Mouse (Mus musculus) stomach, embryonic 16.5 days (tissue): ENCODE measurements around the gene Nfe2l2. TPM values are rescaled to one million over a fixed set of nuclear protein-coding genes. Genes with fewer than 3 reads are reported as not detected.
"Not testable (repeated sequence)": the region's sequence is repeated elsewhere in the genome, so short reads cannot be mapped to it uniquely, and the experiment has no call there.

ENCODE experiments used
- ATAC-seq: fragments of 200-750 bp; cut with Nextera tagmentation; 2 replicates; pipeline ENCODE4 v1.8.0; 2017; ENCODE audit warnings: moderate number of reproducible peaks, moderate TSS enrichment; ENCODE audit not compliant: insufficient read depth, low FRiP score
- H3K27ac ChIP-seq: fragments of 300-500 bp; sonication (generic); 2 replicates; pipeline ENCODE4 v1.5.1; 2014; ENCODE audit warnings: low read length
- H3K27me3 ChIP-seq: fragments of 300-500 bp; sonication (generic); 2 replicates; pipeline ENCODE4 v1.6.1; 2014; ENCODE audit warnings: low read length, control low read depth, mixed read lengths; ENCODE audit not compliant: control insufficient read depth, insufficient read depth
- H3K36me3 ChIP-seq: fragments of 300-500 bp; sonication (generic); 2 replicates; pipeline ENCODE4 v1.6.1; 2014; ENCODE audit warnings: low read length; ENCODE audit not compliant: control insufficient read depth, insufficient read depth
- H3K4me1 ChIP-seq: fragments of 300-500 bp; sonication (generic); 2 replicates; pipeline ENCODE4 v1.6.1; 2014; ENCODE audit warnings: low read length, control low read depth, mixed read lengths; ENCODE audit not compliant: control insufficient read depth, insufficient read depth
- H3K4me2 ChIP-seq: fragments of 300-500 bp; sonication (generic); 2 replicates; pipeline ENCODE4 v1.6.1; 2014; ENCODE audit warnings: low read depth, low read length, mixed read lengths
- H3K4me3 ChIP-seq: fragments of 300-500 bp; sonication (generic); replicated peaks from 2 replicates; pipeline ENCODE4 v1.5.1; 2014; ENCODE audit warnings: mild to moderate bottlenecking, low read length
- H3K9ac ChIP-seq: fragments of 300-500 bp; sonication (generic); 2 replicates; pipeline ENCODE4 v1.6.1; 2014; ENCODE audit warnings: low read length
- H3K9me3 ChIP-seq: fragments of 300-500 bp; sonication (generic); replicated peaks from 2 replicates; pipeline ENCODE4 v1.6.1; 2016; ENCODE audit warnings: low read length, control low read depth; ENCODE audit not compliant: control insufficient read depth
- WGBS: fragments of 180-500 bp; shearing (Covaris S2); extraction: QIAGEN DNeasy Blood & Tissue Kit; methylation state at CpG from one replicate; pipeline ENCODE4 v1.1.7; 2014; 5-methylcytosine and 5-hydroxymethylcytosine counted together
- polyA plus RNA-seq: library from polyadenylated mRNA; unstranded; fragments of >200 nt; fragmentation: Nextera tagmentation; extraction: Ambion mirVana; gene quantifications from 2 replicates; pipeline ENCODE4 v1.2.1, GENCODE M21; 2015

The Nfe2l2 gene
- polyA plus RNA-seq, 1 experiment from 2014 or later, result 128 TPM

GRCm38 (mm10) chr2:75645251-75645650 is 59.2 kb downstream of the Nfe2l2 start:
- H3K4me2 ChIP-seq, result no peak overlapping the region
- H3K36me3 ChIP-seq, result no peaks in the 10 kb centered on the region
- no peak overlapping the region for H3K27ac ChIP-seq
- peaks cover 6% of the 10 kb centered on the region; the same call in 1 of the 2 replicates for H3K4me1 ChIP-seq
- WGBS, result 93% methylated on average over 12 of the region's 12 CpGs
- no peaks in the 10 kb centered on the region; the same call in 1 of the 2 replicates for H3K9me3 ChIP-seq
- H3K9ac ChIP-seq, result no peak overlapping the region
- no peaks in the 10 kb centered on the region for H3K27me3 ChIP-seq
- no peak overlapping the region for H3K4me3 ChIP-seq
- no peak for ATAC-seq

GRCm38 (mm10) chr2:75643950-75644349 is 60.5 kb downstream of the Nfe2l2 start:
- Histone ChIP-seq H3K27ac (no peak overlapping the region), H3K4me1 (peaks cover 6% of the 10 kb centered on the region; the same call in 1 of the 2 replicates), H3K4me3 (no peak overlapping the region), H3K27me3 (no peaks in the 10 kb centered on the region), H3K9ac (no peak overlapping the region), H3K36me3 (no peaks in the 10 kb centered on the region), H3K9me3 (no peaks in the 10 kb centered on the region; the same call in 1 of the 2 replicates), H3K4me2 (no peak overlapping the region)
- no peak for ATAC-seq
- WGBS, result 76% methylated on average over 6 of the region's 6 CpGs

GRCm38 (mm10) chr2:75642795-75643550 is 61.5 kb downstream of the Nfe2l2 start:
- H3K4me1 ChIP-seq, result peaks cover 6% of the 10 kb centered on the region; the same call in 1 of the 2 replicates
- H3K9me3 ChIP-seq, result no peaks in the 10 kb centered on the region; the same call in 1 of the 2 replicates
- H3K27me3 ChIP-seq, result no peaks in the 10 kb centered on the region
- no peak overlapping the region for H3K4me2 ChIP-seq
- 61% methylated on average over 8 of the region's 8 CpGs for WGBS
- ATAC-seq, result peak; percentile 83
- H3K9ac ChIP-seq, result no peak overlapping the region
- H3K4me3 ChIP-seq, result no peak overlapping the region
- H3K36me3 ChIP-seq, result no peaks in the 10 kb centered on the region
- H3K27ac ChIP-seq, result peak overlapping the region; percentile 64; the same call in 1 of the 2 replicates

- H3K36me3 ChIP-seq, ATAC-seq, H3K27me3 ChIP-seq, H3K4me2 ChIP-seq, H3K9ac ChIP-seq, H3K9me3 ChIP-seq, H3K27ac ChIP-seq, H3K4me3 ChIP-seq, H3K4me1 ChIP-seq: not testable (repeated sequence)
- WGBS, result 35% methylated on average over 4 of the region's 4 CpGs
These were observed 62.1 kb downstream of the Nfe2l2 start for GRCm38 (mm10) chr2:75642312-75642711.

GRCm38 (mm10) chr2:75639535-75639934 is 64.9 kb downstream of the Nfe2l2 start:
- not testable (repeated sequence) for H3K4me3 ChIP-seq, H3K36me3 ChIP-seq, ATAC-seq, H3K9me3 ChIP-seq, H3K27me3 ChIP-seq, H3K9ac ChIP-seq, H3K4me2 ChIP-seq, H3K4me1 ChIP-seq
- WGBS, result 6% methylated on average over 11 of the region's 12 CpGs
- H3K27ac ChIP-seq, result peak overlapping the region; percentile 64; the same call in 1 of the 2 replicates

GRCm38 (mm10) chr2:75637822-75638221 is 66.6 kb downstream of the Nfe2l2 start:
- WGBS, result 83% methylated on average over 6 of the region's 6 CpGs
- H3K36me3 ChIP-seq, H3K4me2 ChIP-seq, ATAC-seq, H3K9ac ChIP-seq, H3K4me3 ChIP-seq, H3K4me1 ChIP-seq, H3K9me3 ChIP-seq, H3K27me3 ChIP-seq, H3K27ac ChIP-seq: not testable (repeated sequence)

GRCm38 (mm10) chr2:75637361-75637760 is 67.1 kb downstream of the Nfe2l2 start:
- H3K27ac ChIP-seq, result no peak overlapping the region
- no peak for ATAC-seq

GRCm38 (mm10) chr2:75637055-75637304 is 67.5 kb downstream of the Nfe2l2 start:
- H3K4me1 ChIP-seq, H3K27me3 ChIP-seq, ATAC-seq, H3K27ac ChIP-seq, H3K4me2 ChIP-seq, H3K9ac ChIP-seq, H3K36me3 ChIP-seq, H3K9me3 ChIP-seq, H3K4me3 ChIP-seq: not testable (repeated sequence)
- 89% methylated on average over 2 of the region's 2 CpGs for WGBS

More at GRCm38 (mm10) chr2:75637361-75637760, 67.1 kb downstream of the Nfe2l2 start:
- no peak overlapping the region for H3K4me2 ChIP-seq
- no peaks in the 10 kb centered on the region for H3K27me3 ChIP-seq
- H3K4me3 ChIP-seq, result no peak overlapping the region
- H3K9me3 ChIP-seq, result no peaks in the 10 kb centered on the region
- H3K36me3 ChIP-seq, result no peaks in the 10 kb centered on the region
- peaks cover 7% of the 10 kb centered on the region for H3K4me1 ChIP-seq
- no peak overlapping the region for H3K9ac ChIP-seq

GRCm38 (mm10) chr2:75636261-75637054 is 68.0 kb downstream of the Nfe2l2 start:
- peaks cover 10% of the 10 kb centered on the region for H3K4me1 ChIP-seq
- WGBS, result 60% methylated on average over 6 of the region's 6 CpGs
- H3K4me2 ChIP-seq, result no peak overlapping the region
- no peak for ATAC-seq
- H3K4me3 ChIP-seq, result no peak overlapping the region
- no peak overlapping the region for H3K9ac ChIP-seq
- H3K27ac ChIP-seq, result no peak overlapping the region; the same call in 1 of the 2 replicates
- no peaks in the 10 kb centered on the region for H3K27me3 ChIP-seq
- H3K9me3 ChIP-seq, result no peaks in the 10 kb centered on the region
- no peaks in the 10 kb centered on the region for H3K36me3 ChIP-seq
